Mouse (Mus musculus): ENCODE measurements around the gene Acot2. TPM values are rescaled to one million over a fixed set of nuclear protein-coding genes. Genes with fewer than 3 reads are reported as not detected.
A peak's percentile ranks its signal among the peaks of the same experiment; 100 is the strongest.
"Not testable (repeated sequence)": the region's sequence is repeated elsewhere in the genome, so short reads cannot be mapped to it uniquely, and the experiment has no call there.

The Acot2 gene
- polyA plus RNA-seq, 1 experiment from 2014 or later, result 14.7 TPM

DNA sequence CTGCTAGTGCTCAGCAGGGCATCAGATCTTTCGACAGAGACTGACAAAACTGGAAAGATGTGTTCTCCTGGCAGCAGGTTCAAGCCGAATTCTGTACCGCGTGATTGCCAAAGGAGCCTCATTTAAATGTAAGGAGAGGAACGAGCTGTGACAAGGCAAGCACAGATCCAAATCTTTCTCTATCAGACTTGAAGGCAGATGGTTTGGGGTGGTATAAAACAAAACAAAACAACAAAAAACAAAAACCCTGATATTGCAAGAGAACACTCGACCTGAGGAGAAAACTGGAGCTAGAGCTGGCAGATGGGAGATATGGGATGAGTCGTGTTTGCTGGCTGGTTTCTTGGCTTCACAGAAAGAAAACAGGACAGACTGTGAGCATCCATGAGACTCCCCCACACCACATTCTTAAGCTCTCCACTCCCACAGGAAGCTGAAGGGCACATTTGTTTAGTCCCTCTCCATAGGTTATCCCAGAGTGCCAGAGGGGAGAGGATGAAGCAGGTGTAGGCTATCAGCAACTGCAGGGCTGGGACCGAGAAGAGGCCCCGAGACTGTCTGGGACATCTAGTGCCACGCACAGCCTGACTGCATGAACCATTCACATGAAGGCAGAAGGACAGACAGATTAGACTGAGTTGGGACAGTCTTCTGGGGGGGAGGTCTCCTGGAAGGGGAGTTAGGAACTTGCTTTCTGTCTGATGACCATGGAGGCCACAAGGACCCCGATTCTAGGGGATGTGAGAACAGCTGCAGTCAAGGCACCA, 10.9 kb downstream of the Acot2 start:
- Histone ChIP-seq H3K27me3 (no peaks in the 10 kb centered on the region), H3K4me3 (replicated peaks) (no peak overlapping the region), H3K9ac (no peak overlapping the region), H3K9me3 (replicated peaks) (no peaks in the 10 kb centered on the region), H3K36me3 (peaks cover 4% of the 10 kb centered on the region; the same call in 1 of the 2 replicates), H3K4me2 (no peak overlapping the region), H3K4me1 (replicated peaks) (peaks cover 5% of the 10 kb centered on the region; the same call in 1 of the 2 replicates), H3K27ac (peak overlapping the region; percentile 1; the same call in 1 of the 2 replicates)
- ATAC-seq (ENCODE audit: low read depth), result peak; percentile 16
- DNase-seq, result no peak
- 53% methylated on average over 11 of the region's 11 CpGs for WGBS (ENCODE audit: insufficient replicate concordance)

DNA sequence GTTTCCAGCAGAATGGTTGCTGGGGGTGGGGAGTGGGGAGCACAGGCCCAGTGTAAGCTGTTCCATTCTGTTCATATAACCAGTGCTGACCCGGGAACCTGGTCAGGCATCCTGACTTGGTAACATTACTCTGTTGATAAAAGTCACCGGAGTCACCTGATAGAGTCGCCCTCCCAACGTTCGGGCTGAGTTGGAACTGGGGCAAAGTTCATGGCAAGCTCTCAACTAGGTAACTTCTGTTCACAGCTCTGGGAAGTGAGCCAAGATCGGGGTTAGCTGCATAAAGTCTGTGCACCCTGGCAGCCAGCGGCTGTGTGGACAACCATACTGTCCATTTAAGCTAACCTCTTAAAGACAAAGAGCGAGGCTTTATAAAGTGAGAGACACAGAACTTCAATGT, 11.6 kb downstream of the Acot2 start:
- H3K4me3 ChIP-seq (replicated peaks); H3K27me3 ChIP-seq; H3K9me3 ChIP-seq (replicated peaks); DNase-seq; H3K27ac ChIP-seq; H3K9ac ChIP-seq; H3K4me2 ChIP-seq; H3K4me1 ChIP-seq (replicated peaks); H3K36me3 ChIP-seq: not testable (repeated sequence)
- WGBS (ENCODE audit: insufficient replicate concordance), result 55% methylated on average over 8 of the region's 8 CpGs
- ATAC-seq (ENCODE audit: low read depth), result peak; percentile 84

DNA sequence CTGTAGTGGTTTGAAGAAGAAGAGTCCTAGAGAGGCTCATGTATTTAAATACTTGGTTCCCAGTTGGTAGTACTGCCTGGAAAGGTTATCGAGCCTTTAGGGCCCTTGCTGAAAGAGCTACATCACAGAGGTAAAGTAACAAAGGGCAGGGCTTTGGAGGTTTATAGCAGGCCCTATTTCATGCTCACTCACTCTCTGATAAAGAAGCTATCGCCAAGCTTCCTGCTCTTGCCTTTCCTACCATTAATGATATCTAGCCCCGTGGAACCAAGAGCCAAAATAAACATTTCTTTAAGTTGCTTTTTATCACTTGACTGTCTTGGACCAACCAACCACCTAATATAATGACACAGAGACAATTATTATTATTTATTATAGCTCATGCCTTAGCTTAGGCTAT, 12.8 kb downstream of the Acot2 start:
- Histone ChIP-seq H3K4me3 (replicated peaks) (no peak overlapping the region), H3K9ac (no peak overlapping the region), H3K36me3 (no peaks in the 10 kb centered on the region), H3K4me1 (replicated peaks) (peaks cover 5% of the 10 kb centered on the region; the same call in 1 of the 2 replicates), H3K27me3 (no peaks in the 10 kb centered on the region), H3K27ac (no peak overlapping the region), H3K4me2 (no peak overlapping the region), H3K9me3 (replicated peaks) (no peaks in the 10 kb centered on the region)
- ATAC-seq (ENCODE audit: low read depth), result no peak
- WGBS (ENCODE audit: insufficient replicate concordance), result 55% methylated on average over 3 of the region's 3 CpGs
- no peak for DNase-seq

DNA sequence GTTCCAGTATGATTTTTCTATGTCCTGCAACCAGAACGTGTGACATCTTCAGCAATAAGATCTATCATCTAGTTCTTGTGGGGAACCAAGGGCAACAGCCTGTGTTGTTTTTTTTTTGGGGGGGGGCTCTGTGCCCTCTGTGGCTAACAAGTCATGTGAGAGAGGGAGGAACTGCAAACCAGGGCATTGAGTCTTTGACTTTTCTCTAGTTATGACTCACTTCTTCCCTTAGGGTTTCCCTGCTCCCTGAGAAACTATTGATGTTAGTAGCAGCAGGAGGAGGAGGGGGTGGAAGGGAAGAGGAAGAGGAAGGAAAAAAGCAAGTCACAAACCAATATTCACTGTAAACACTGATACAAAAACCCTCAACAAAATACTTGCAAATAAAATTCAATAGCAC, 16.2 kb downstream of the Acot2 start:
- no peaks in the 10 kb centered on the region for H3K36me3 ChIP-seq
- H3K4me1 ChIP-seq (replicated peaks), result peaks cover under 1% of the 10 kb centered on the region; the same call in 1 of the 2 replicates
- H3K9me3 ChIP-seq (replicated peaks), result no peaks in the 10 kb centered on the region
- H3K9ac ChIP-seq, result no peak overlapping the region
- DNase-seq, result no peak
- no peak for ATAC-seq (ENCODE audit: low read depth)
- H3K4me3 ChIP-seq (replicated peaks), result no peak overlapping the region
- peaks cover 7% of the 10 kb centered on the region for H3K27me3 ChIP-seq
- no peak overlapping the region for H3K27ac ChIP-seq
- 45% methylated on average over 1 of the region's 1 CpGs for WGBS (ENCODE audit: insufficient replicate concordance)
- no peak overlapping the region for H3K4me2 ChIP-seq

DNA sequence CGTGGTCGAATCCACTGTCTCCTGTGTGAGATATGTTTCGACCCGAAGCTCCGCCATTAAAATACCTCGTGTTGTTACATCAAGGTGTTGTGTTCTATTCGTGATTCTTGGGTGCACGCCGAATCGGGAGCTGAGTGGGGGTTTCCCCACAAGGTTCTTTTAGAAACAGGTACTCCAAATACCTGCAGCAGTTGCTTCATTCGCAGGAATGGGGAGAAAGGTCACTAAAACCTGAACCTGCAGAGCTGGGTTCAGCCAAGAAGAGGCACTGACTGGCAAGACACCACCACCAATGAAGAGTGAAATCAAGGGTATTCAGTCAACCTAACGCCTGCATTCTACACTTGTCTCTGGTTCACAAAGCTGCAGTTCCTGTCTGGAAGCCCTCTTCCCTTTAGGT, 20.6 kb downstream of the Acot2 start:
- WGBS (ENCODE audit: insufficient replicate concordance), result 77% methylated on average over 12 of the region's 12 CpGs
- peaks cover 35% of the 10 kb centered on the region for H3K27me3 ChIP-seq
- H3K9me3 ChIP-seq (replicated peaks), result no peaks in the 10 kb centered on the region
- no peak overlapping the region for H3K4me3 ChIP-seq (replicated peaks)
- no peak overlapping the region for H3K9ac ChIP-seq
- H3K4me1 ChIP-seq (replicated peaks), result 0 out of 2 replicates have a peak, but pooled peaks cover 4% of the 10 kb centered on the region
- H3K27ac ChIP-seq, result no peak overlapping the region
- DNase-seq (no peak), ATAC-seq (ENCODE audit: low read depth) (no peak)
- H3K4me2 ChIP-seq, result no peak overlapping the region
- no peaks in the 10 kb centered on the region for H3K36me3 ChIP-seq

DNA sequence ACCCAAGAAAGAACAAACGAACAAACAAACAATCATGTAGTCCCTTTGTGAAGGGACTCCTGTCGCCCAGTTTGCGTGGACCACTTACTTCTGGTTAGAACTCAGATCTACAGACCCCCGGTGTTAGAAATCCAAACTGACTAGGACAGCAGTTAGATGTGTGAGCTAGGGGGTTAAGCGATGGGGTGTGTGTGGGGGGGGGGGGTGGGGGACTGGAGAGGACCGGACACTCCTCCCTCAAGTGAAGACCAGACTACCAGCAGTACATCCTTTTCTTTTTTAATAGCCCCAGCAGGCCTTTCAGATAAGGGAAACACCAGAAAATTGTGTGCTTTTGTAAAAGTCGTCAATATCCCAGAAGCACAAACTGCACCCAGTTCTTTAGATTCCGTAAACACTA, 21.1 kb downstream of the Acot2 start:
- Histone ChIP-seq H3K9me3 (replicated peaks) (no peaks in the 10 kb centered on the region), H3K27ac (no peak overlapping the region), H3K4me1 (replicated peaks) (0 out of 2 replicates have a peak, but pooled peaks cover 4% of the 10 kb centered on the region), H3K4me2 (peak overlapping the region; percentile 53), H3K9ac (no peak overlapping the region), H3K27me3 (peaks cover 35% of the 10 kb centered on the region), H3K36me3 (no peaks in the 10 kb centered on the region), H3K4me3 (replicated peaks) (no peak overlapping the region)
- no peak for ATAC-seq (ENCODE audit: low read depth)
- 52% methylated on average over 8 of the region's 8 CpGs for WGBS (ENCODE audit: insufficient replicate concordance)
- no peak for DNase-seq

DNA sequence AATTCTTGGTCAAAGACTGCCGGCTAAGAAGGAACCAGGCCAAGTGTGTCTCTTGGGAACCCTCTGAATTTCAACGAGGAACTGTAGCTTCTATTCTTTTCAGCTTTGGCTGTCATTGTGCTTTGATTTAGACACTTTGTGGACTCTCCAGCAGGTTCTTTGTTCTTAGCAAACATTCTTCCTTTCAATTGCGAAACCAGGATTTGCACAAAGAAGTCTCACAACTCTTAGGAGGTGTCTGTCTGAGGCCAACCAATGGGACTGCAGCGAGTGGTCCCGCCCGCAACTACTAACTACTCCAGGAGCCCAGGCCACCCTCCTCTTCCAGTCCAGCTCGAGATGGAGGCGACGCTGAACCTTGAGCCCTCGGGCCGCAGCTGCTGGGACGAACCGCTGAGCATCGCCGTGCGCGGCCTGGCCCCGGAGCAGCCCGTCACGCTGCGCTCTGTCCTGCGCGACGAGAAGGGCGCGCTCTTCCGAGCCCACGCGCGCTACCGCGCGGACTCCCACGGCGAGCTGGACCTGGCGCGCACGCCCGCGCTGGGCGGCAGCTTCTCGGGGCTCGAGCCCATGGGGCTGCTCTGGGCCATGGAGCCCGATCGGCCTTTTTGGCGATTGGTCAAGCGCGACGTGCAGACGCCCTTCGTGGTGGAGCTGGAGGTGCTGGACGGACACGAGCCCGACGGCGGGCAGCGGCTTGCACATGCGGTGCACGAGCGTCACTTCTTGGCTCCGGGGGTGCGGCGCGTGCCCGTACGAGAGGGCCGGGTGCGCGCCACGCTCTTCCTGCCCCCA, 21.7 kb downstream of the Acot2 start, which contains the start of gene Acot1:
Gene Acot1, plus strand, starts transcription at position 320 of the 795 bp plus-strand sequence.
- H3K27me3 ChIP-seq, result peaks cover 35% of the 10 kb centered on the region
- peak within 1 kb of the TSS; percentile 47 for H3K4me3 ChIP-seq (replicated peaks)
- H3K9me3 ChIP-seq (replicated peaks); H3K4me1 ChIP-seq (replicated peaks); H3K36me3 ChIP-seq; DNase-seq: not testable (repeated sequence)
- ATAC-seq (ENCODE audit: low read depth), result peak; percentile 70
- H3K27ac ChIP-seq, result peak within 1 kb of the TSS; percentile 11; the same call in 1 of the 2 replicates
- WGBS (ENCODE audit: insufficient replicate concordance), result 3% methylated on average over 52 of the region's 70 CpGs
- peak within 1 kb of the TSS; percentile 53 for H3K4me2 ChIP-seq
- H3K9ac ChIP-seq, result peak within 1 kb of the TSS; percentile 45; the same call in 1 of the 2 replicates

DNA sequence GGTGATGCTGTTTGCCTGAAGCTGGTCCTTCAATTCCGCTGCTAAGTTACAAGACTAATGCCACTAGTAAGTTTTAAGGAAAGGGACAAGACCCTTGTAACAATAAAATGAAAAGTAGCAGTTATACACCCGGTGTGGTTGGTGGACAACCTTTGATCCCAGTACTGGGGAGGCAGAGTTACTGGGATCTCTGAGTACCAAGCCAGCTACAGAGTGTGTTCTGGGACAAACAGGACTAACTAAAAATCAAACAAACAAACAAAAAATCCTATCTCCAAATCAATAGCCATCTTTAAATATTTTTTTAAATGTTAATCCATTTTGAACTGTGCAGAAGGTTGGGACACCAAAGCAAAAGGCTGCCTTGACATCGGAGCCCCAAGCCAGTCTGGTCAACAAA, 22.5 kb downstream of the Acot2 start:
- H3K9ac ChIP-seq, result 0 out of 2 replicates have a peak overlapping the region, but pooled peaks have one; percentile 45
- DNase-seq (no peak), ATAC-seq (ENCODE audit: low read depth) (no peak)
- H3K36me3 ChIP-seq, result no peaks in the 10 kb centered on the region
- peak overlapping the region; percentile 47 for H3K4me3 ChIP-seq (replicated peaks)
- WGBS (ENCODE audit: insufficient replicate concordance), result 62% methylated on average over 3 of the region's 3 CpGs
- H3K27ac ChIP-seq, result no peak overlapping the region
- H3K4me2 ChIP-seq, result peak overlapping the region; percentile 53
- H3K4me1 ChIP-seq (replicated peaks), result 0 out of 2 replicates have a peak, but pooled peaks cover 4% of the 10 kb centered on the region
- H3K9me3 ChIP-seq (replicated peaks), result no peaks in the 10 kb centered on the region
- H3K27me3 ChIP-seq, result peaks cover 35% of the 10 kb centered on the region

DNA sequence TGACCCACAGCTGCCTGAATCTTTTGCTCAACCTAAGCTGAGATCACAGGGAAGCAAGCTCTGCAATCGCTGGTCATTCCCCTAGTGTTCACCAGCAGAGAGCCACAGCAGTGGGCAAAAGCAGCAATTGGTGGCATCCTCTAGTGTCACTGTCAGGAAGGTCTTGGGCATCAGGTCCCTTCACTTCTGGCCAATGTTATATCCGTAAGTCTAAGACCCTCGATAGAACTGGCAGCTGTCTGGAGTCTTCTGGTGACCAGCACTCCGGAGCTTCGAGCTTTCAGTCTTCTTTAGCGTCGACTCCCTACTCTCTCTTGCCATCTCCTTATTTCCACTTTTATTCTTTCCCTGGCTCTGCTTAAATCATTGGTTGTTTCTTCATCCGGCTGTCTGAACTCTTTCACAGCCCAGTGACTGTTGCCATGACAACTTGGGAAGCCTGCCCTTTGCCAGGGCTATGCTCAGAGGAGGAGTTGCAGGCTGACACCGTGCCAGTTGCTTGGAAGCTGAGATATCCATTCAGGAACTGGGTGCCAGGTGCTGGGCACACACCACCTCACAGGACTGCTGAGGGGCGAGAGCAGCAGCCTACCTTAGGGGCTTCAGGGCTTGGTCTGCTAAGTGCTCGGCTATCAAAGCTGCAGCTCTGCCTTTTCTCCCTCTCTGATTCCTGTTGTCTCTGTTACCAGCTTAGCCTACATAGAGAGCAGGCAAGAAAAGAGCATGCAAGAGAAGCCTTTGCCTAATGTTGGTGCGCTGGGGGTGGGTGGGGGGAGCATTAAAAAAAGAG, 23.8 kb downstream of the Acot2 start:
- Histone ChIP-seq H3K27ac (no peak overlapping the region), H3K36me3 (no peaks in the 10 kb centered on the region), H3K4me2 (peak overlapping the region; percentile 53), H3K4me3 (replicated peaks) (peak overlapping the region; percentile 16; the same call in 1 of the 2 replicates), H3K9ac (no peak overlapping the region), H3K27me3 (peaks cover 35% of the 10 kb centered on the region), H3K4me1 (replicated peaks) (0 out of 2 replicates have a peak, but pooled peaks cover 4% of the 10 kb centered on the region), H3K9me3 (replicated peaks) (no peaks in the 10 kb centered on the region)
- ATAC-seq (ENCODE audit: low read depth) (no peak), DNase-seq (no peak)
- WGBS (ENCODE audit: insufficient replicate concordance), result 51% methylated on average over 12 of the region's 12 CpGs

DNA sequence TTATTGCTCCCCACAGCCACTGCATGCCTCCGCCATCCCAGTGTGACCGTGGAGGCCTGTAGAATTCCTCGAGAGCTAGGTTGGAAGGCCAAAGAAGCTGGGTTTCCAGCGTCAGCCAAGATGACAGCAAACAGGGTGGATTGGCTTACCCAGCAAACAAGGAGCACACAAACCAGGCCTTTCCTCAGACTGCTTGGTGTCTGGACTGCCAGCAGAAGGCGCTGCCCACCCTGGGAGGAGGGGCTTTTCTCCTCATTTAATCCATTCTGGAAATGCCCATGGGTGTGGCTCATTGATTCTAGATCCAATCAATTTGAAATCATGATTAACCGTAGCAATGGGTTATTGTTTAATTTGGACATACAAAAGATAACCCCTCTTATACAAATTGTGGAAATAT, 25.5 kb downstream of the Acot2 start:
- ATAC-seq (ENCODE audit: low read depth), result no peak
- Histone ChIP-seq H3K4me1 (replicated peaks) (0 out of 2 replicates have a peak, but pooled peaks cover 4% of the 10 kb centered on the region), H3K9ac (no peak overlapping the region), H3K9me3 (replicated peaks) (no peaks in the 10 kb centered on the region), H3K27ac (no peak overlapping the region), H3K4me3 (replicated peaks) (no peak overlapping the region), H3K36me3 (no peaks in the 10 kb centered on the region), H3K4me2 (no peak overlapping the region), H3K27me3 (peaks cover 35% of the 10 kb centered on the region)
- no peak for DNase-seq
- 65% methylated on average over 6 of the region's 6 CpGs for WGBS (ENCODE audit: insufficient replicate concordance)

All from liver, embryonic 13.5 days (tissue).